Mouse (Mus musculus): Measurements from ENCODE around the gene Pecam1.
"Not testable (repeated sequence)": the region's sequence is repeated elsewhere in the genome, so short reads cannot be mapped to it uniquely, and the experiment has no call there.

Gene Pecam1

GRCm38 (mm10) chr11:106638551-106639355 is 111.7 kb downstream of the Pecam1 start:
- in situ Hi-C loops (cut with MboI, MseI) = no loop called here

GRCm38 (mm10) chr11:106637754-106638153 is 112.7 kb downstream of the Pecam1 start:
- in situ Hi-C loops (cut with MboI, MseI) = no loop called here

GRCm38 (mm10) chr11:106635946-106636345 is 114.5 kb downstream of the Pecam1 start:
- in situ Hi-C loops (cut with MboI, MseI) = no loop called here

GRCm38 (mm10) chr11:106634175-106634574 is 116.3 kb downstream of the Pecam1 start:
- in situ Hi-C loops (cut with MboI, MseI) = not testable (repeated sequence)

- in situ Hi-C loops (cut with MboI, MseI) = no loop called here
Measured at GRCm38 (mm10) chr11:106633456-106633855, 117.0 kb downstream of the Pecam1 start.

GRCm38 (mm10) chr11:106627692-106628091 is 122.7 kb downstream of the Pecam1 start:
- in situ Hi-C loops (cut with MboI, MseI) = loop anchor here (5.0 to 10.0 kb wide), 4 partner anchors 103 to 210 kb away; no protein-coding TSS in a partner anchor

- in situ Hi-C loops (cut with MboI, MseI) = loop anchor here (5.0 to 10.0 kb wide), 4 partner anchors 101 to 208 kb away; no protein-coding TSS in a partner anchor
Measured at GRCm38 (mm10) chr11:106625577-106625976, 124.9 kb downstream of the Pecam1 start.

GRCm38 (mm10) chr11:106623629-106624028 is 126.8 kb downstream of the Pecam1 start:
- in situ Hi-C loops (cut with MboI, MseI) = loop anchor here in 1 of 2 experiments (10.0 kb wide), 1 partner anchor 99 kb away; no protein-coding TSS in a partner anchor

GRCm38 (mm10) chr11:106622056-106622455 is 128.4 kb downstream of the Pecam1 start:
- in situ Hi-C loops (cut with MboI, MseI) = loop anchor here in 1 of 2 experiments (10.0 kb wide), 1 partner anchor 97 kb away; no protein-coding TSS in a partner anchor

GRCm38 (mm10) chr11:106618768-106619167 is 131.7 kb downstream of the Pecam1 start:
- in situ Hi-C loops (cut with MboI, MseI) = not testable (repeated sequence)

GRCm38 (mm10) chr11:106617821-106618580 is 132.4 kb downstream of the Pecam1 start:
- in situ Hi-C loops (cut with MboI, MseI) = no loop called here

GRCm38 (mm10) chr11:106615561-106615960 is 134.9 kb downstream of the Pecam1 start:
- in situ Hi-C loops (cut with MboI, MseI) = no loop called here

- in situ Hi-C loops (cut with MboI, MseI) = no loop called here
Measured at GRCm38 (mm10) chr11:106614339-106614645, 136.1 kb downstream of the Pecam1 start.

GRCm38 (mm10) chr11:106613638-106614338 is 136.6 kb downstream of the Pecam1 start:
- in situ Hi-C loops (cut with MboI, MseI) = no loop called here

GRCm38 (mm10) chr11:106612961-106613637 is 137.3 kb downstream of the Pecam1 start, which contains the start of gene Tex2:
Gene Tex2 (minus strand): TSS chr11:106613423.
- in situ Hi-C loops (cut with MboI, MseI) = no loop called here

GRCm38 (mm10) chr11:106612209-106612960 is 138.0 kb downstream of the Pecam1 start:
- in situ Hi-C loops (cut with MboI, MseI) = no loop called here

GRCm38 (mm10) chr11:106609731-106610130 is 140.7 kb downstream of the Pecam1 start:
- in situ Hi-C loops (cut with MboI, MseI) = no loop called here

- in situ Hi-C loops (cut with MboI, MseI) = no loop called here
Measured at GRCm38 (mm10) chr11:106607316-106607715, 143.1 kb downstream of the Pecam1 start.

- in situ Hi-C loops (cut with MboI, MseI) = no loop called here
Measured at GRCm38 (mm10) chr11:106606042-106606441, 144.4 kb downstream of the Pecam1 start.
